Mouse (Mus musculus): ENCODE results near the gene Oas1d. TPM values are rescaled to one million over a fixed set of nuclear protein-coding genes. Genes with fewer than 3 reads are reported as not detected.

Gene Oas1d
- polyA plus RNA-seq (2017; shearing (Covaris generic)) = not detected

DNA sequence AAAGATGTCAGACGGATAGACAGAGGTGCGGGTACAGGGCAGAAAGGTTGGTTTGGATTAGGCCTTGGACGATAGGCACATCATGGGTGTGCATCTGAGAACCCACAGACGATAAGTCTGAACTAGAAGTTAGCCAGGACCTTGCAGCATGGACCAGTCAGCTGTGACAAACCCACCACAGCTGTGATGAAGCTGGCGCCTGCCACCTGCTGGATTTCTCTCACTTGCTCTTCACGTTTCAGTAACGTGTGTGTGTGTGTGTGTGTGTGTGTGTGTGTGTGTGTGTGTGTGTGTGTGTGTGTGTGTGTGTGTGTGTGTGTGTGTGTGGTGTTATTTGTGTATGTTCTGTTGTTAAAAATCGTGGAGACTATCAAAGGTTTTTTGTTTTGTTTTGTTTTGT is at the start of gene Oas1d:
Gene Oas1d, plus strand, starts transcription at position 333 of the 400 bp plus-strand sequence.

DNA sequence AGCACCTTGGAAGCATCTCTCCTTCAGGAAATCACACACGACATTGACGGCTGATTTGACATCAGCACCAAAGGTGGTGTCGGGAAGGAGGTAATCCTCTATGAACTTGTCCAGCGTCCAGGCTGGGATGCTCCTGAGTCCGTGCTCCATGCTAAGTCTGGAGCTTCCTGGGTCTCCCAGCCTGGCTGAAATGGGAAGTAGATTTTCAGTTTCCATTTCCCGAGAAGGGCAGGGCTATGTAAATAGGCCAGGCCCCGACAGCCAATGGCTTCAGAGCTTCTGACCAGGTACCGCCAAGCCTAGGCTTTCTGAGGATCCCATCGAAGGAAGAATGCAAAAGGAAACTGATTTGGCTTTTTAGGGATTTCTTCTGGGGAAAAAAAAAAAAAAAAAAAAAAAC is 26.9 kb upstream of the Oas1d start, which contains the start of gene Oas1g:
Gene Oas1g, minus strand, starts transcription at position 201 of the 400 bp plus-strand sequence.

DNA sequence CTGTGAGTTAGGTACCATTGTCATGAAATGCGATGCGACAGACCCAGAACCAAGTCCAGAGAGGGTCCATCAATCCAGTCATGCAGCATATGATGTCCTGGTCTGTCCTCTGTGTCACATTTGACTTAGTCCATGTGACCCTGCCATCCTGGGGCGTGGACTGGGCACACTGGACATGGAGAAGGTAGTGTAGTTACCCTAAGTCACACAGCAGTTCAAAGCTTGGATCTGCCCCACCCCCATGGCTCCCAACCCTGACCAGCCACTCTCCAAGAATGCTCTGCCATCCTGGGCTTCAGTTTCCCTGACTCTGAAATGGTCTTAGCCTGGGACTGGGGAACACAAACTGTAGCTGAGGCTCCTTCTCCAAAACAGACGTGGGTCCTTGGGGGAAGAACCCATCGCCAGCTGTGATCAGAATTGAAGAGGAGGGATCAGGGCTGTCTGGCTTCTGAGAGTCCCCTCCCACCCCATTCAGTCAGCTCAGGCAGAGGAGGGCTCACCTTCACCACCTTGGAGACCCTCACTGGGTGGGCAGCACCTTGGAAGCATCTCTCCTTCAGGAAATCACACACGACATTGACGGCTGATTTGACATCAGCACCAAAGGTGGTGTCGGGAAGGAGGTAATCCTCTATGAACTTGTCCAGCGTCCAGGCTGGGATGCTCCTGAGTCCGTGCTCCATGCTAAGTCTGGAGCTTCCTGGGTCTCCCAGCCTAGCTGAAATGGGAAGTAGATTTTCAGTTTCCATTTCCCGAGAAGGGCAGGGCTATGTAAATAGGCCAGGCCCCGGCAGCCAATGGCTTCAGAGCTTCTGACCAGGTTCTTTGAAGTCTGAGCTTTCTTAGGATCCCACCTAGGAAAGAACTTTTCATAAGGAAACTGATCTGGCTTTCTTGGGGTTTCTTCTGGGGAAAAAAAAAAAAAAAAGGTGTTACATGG is 7.3 kb upstream of the Oas1d start, which contains the start of gene Oas1a:
Gene Oas1a, minus strand, starts transcription at position 731 of the 943 bp plus-strand sequence.

Other genes starting within 250 kb of the Oas1d start
- 100 to 1,000 TPM; 117 to 164 TPM for gene Dtx1, start 202.6 kb upstream of the Oas1d start, polyA plus RNA-seq (2017; shearing (Covaris generic))
- 1 to 10 TPM; 1.5 to 5.5 TPM for gene Oas2, start 164.7 kb upstream of the Oas1d start, polyA plus RNA-seq (2017; shearing (Covaris generic))
- 10 to 100 TPM in 1 of 2 experiments, 1 to 10 TPM in 1; 3.5 to 24.9 TPM for gene Oas3, start 136.9 kb upstream of the Oas1d start, polyA plus RNA-seq (2017; shearing (Covaris generic))
- not detected for gene Oas1e, start 119.0 kb upstream of the Oas1d start, polyA plus RNA-seq (2017; shearing (Covaris generic))
- 10 to 100 TPM; 12.6 to 13.1 TPM for gene Oas1c, start 102.0 kb upstream of the Oas1d start, polyA plus RNA-seq (2017; shearing (Covaris generic))
- gene Oas1f, start 67.2 kb upstream of the Oas1d start, polyA plus RNA-seq (2017; shearing (Covaris generic)) = not detected
- not detected for gene Oas1h, start 53.1 kb upstream of the Oas1d start, polyA plus RNA-seq (2017; shearing (Covaris generic))
- 1 to 10 TPM in 1 of 2 experiments, under 1 TPM in 1; 0.29 to 1.2 TPM for gene Oas1g, start 26.9 kb upstream of the Oas1d start, polyA plus RNA-seq (2017; shearing (Covaris generic))
- gene Oas1a, start 7.0 kb upstream of the Oas1d start, polyA plus RNA-seq (2017; shearing (Covaris generic)) = 10 to 100 TPM in 1 of 2 experiments, 1 to 10 TPM in 1; 4.8 to 67.8 TPM
- under 1 TPM in 1 of 2 experiments, not detected in 1; 0.21 TPM for gene Rph3a, start 95.6 kb downstream of the Oas1d start, polyA plus RNA-seq (2017; shearing (Covaris generic))

Measured in activated CD4-positive, CD25-positive, alpha-beta regulatory T cell (primary cell).